Mouse (Mus musculus) liver, embryonic 11.5 days (tissue): ENCODE results near the gene Polr3h. TPM values are rescaled to one million over a fixed set of nuclear protein-coding genes. Genes with fewer than 3 reads are reported as not detected.

Experiments
- ATAC-seq: fragments of 200-750 bp; cut with Nextera tagmentation; replicated peaks from 2 replicates; pipeline ENCODE4 v1.8.0; 2017; ENCODE audit warnings: moderate number of reproducible peaks, mild to moderate bottlenecking, moderate TSS enrichment, moderate library complexity; ENCODE audit not compliant: low FRiP score
- DNase-seq: peaks from one replicate; pipeline ENCODE4 v3.0.0-alpha.2; 2017; ENCODE audit warnings: low spot score
- H3K27ac ChIP-seq: fragments of 300-500 bp; sonication (generic); 2 replicates; pipeline ENCODE4 v1.5.1; 2014; ENCODE audit warnings: mild to moderate bottlenecking, low read depth, low read length, control low read depth
- H3K27me3 ChIP-seq: fragments of 300-500 bp; sonication (generic); replicated peaks from 2 replicates; pipeline ENCODE4 v1.6.1; 2014; ENCODE audit warnings: low read length, mixed read lengths; ENCODE audit not compliant: control insufficient read depth, insufficient read depth
- H3K36me3 ChIP-seq: fragments of 300-500 bp; sonication (generic); 2 replicates; pipeline ENCODE4 v1.6.1; 2014; ENCODE audit warnings: mild to moderate bottlenecking, low read length, moderate library complexity, mixed read lengths; ENCODE audit not compliant: control insufficient read depth, insufficient read depth
- H3K4me1 ChIP-seq: fragments of 300-500 bp; sonication (generic); replicated peaks from 2 replicates; pipeline ENCODE4 v1.6.1; 2014; ENCODE audit warnings: low read length, mixed read lengths; ENCODE audit not compliant: control insufficient read depth, insufficient read depth
- H3K4me2 ChIP-seq: fragments of 300-500 bp; sonication (generic); 2 replicates; pipeline ENCODE4 v1.6.1; 2014; ENCODE audit warnings: mild to moderate bottlenecking, control low read depth, moderate library complexity
- H3K4me3 ChIP-seq: fragments of 300-500 bp; sonication (generic); 2 replicates; pipeline ENCODE4 v1.5.1; 2014; ENCODE audit warnings: low read depth, low read length, control low read depth
- H3K9ac ChIP-seq: fragments of 300-500 bp; sonication (generic); 2 replicates; pipeline ENCODE4 v1.6.1; 2014; ENCODE audit warnings: low read depth, low read length, control low read depth
- H3K9me3 ChIP-seq: fragments of 300-500 bp; sonication (generic); 2 replicates; pipeline ENCODE4 v1.6.1; 2016; ENCODE audit warnings: low read length, inconsistent platforms, mixed read lengths; ENCODE audit not compliant: control insufficient read depth
- WGBS: fragments of 180-500 bp; shearing (Covaris S2); extraction: QIAGEN DNeasy Blood & Tissue Kit; methylation state at CpG from one replicate; pipeline ENCODE4 v1.1.7; 2014; 5-methylcytosine and 5-hydroxymethylcytosine counted together
- polyA plus RNA-seq: library from polyadenylated mRNA; unstranded; fragments of >200 nt; fragmentation: Nextera tagmentation; extraction: Ambion mirVana; gene quantifications from 2 replicates; pipeline ENCODE4 v1.2.1, GENCODE M21; 2014

The Polr3h gene
- polyA plus RNA-seq, 1 experiment from 2014 or later: 131 TPM

DNA sequence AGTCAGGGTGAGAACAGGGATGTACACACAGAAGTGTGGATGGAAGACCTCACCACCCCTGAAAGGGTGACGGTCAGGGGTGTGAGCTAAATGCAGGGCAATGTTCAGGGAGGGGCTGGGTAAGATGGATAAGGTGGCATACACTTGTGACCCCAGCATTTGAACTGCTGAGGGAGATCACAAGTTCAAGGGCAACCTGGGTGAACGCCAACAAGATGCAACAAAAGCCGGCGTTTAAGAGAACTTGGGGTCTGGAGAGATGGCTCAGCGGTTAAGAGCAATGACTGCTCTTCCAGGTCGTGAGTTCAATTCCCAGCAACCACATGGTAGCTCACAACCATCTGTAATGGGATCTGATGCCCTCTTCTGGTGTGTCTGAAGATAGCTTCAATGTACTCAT, 28.7 kb upstream of the Polr3h start:
- peaks cover 5% of the 10 kb centered on the region for H3K4me1 ChIP-seq
- DNase-seq (no peak), ATAC-seq (no peak)
- H3K4me2 ChIP-seq: no peak overlapping the region
- WGBS: 90% methylated on average over 6 of the region's 6 CpGs
- H3K9me3 ChIP-seq: no peaks in the 10 kb centered on the region
- H3K27ac ChIP-seq: no peak overlapping the region
- H3K36me3 ChIP-seq: no peaks in the 10 kb centered on the region; the same call in 1 of the 2 replicates
- H3K27me3 ChIP-seq: no peaks in the 10 kb centered on the region
- no peak overlapping the region for H3K9ac ChIP-seq
- no peak overlapping the region for H3K4me3 ChIP-seq

DNA sequence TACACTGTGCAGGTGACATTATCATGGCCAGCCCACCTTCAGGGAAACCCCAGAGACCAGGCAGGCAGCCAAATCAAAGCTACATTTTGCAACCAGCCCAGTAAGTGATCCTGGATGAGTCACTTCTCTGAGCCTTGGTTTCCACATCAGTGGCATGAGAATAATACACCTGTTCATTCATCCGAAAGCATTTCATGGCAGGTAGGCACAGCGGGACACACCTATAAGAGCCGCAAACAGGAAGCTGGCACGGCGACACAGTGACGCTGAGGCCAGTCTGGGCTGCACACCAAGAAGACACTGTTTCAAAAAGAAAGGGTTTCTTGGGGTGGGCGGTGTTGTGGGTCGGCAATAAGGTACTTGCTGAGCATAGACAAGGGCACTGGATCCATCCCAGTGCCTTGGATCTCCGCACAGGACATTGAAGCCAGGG, 28.1 kb upstream of the Polr3h start:
- H3K4me3 ChIP-seq: no peak overlapping the region
- DNase-seq: no peak
- no peaks in the 10 kb centered on the region; the same call in 1 of the 2 replicates for H3K36me3 ChIP-seq
- H3K4me2 ChIP-seq: no peak overlapping the region
- ATAC-seq: no peak
- no peak overlapping the region for H3K27ac ChIP-seq
- H3K4me1 ChIP-seq: peaks cover 6% of the 10 kb centered on the region
- WGBS: 94% methylated on average over 9 of the region's 9 CpGs
- no peaks in the 10 kb centered on the region for H3K27me3 ChIP-seq
- H3K9ac ChIP-seq: no peak overlapping the region
- no peaks in the 10 kb centered on the region for H3K9me3 ChIP-seq

DNA sequence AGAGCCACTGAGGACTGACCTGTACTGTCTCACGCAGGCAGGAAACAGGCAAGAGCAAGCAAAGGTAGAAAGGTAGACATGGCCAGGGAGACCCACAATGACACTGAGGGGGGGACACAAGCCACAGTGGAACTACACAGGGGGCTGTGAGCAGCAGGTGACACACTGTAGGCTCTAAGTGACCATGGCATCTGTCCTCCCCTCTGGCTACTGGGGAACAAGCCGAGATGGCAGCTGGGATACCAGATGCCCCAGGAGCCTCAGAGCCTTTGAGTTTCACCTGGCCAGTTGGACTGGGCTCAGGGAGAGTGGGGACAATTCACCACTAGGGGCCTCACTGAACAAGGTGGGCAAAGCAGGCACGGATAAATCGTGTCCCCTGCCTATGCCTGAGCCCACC, 26.3 kb upstream of the Polr3h start:
- H3K9ac ChIP-seq: no peak overlapping the region
- DNase-seq (no peak), ATAC-seq (no peak)
- no peaks in the 10 kb centered on the region for H3K27me3 ChIP-seq
- H3K4me1 ChIP-seq: peaks cover 9% of the 10 kb centered on the region
- H3K9me3 ChIP-seq: no peaks in the 10 kb centered on the region
- no peaks in the 10 kb centered on the region; the same call in 1 of the 2 replicates for H3K36me3 ChIP-seq
- H3K4me2 ChIP-seq: no peak overlapping the region
- H3K4me3 ChIP-seq: no peak overlapping the region
- H3K27ac ChIP-seq: no peak overlapping the region
- WGBS: 88% methylated on average over 4 of the region's 4 CpGs

DNA sequence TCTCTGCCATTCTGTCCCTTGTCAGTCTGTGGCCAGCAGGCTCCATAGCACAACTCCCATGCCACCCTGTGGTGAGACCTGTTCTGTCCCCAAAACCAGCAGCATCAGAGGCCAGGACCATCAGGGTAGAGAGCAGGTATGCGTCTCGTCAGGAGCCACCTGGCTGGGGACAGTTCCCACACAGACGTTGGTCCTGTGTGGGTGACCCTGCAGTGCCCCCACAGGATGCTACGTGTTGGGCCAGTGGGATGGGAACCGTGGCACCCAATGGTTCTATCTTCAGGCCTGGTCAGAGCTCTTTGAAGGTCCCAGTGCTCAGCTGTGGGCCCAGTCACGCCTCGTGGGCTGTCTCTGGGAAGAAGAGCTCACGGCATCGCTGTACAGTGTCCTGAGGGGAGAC, 25.1 kb upstream of the Polr3h start:
- no peak overlapping the region for H3K27ac ChIP-seq
- DNase-seq: no peak
- H3K4me1 ChIP-seq: peaks cover 9% of the 10 kb centered on the region
- H3K27me3 ChIP-seq: no peaks in the 10 kb centered on the region
- H3K4me2 ChIP-seq: no peak overlapping the region
- no peaks in the 10 kb centered on the region; the same call in 1 of the 2 replicates for H3K36me3 ChIP-seq
- 91% methylated on average over 9 of the region's 9 CpGs for WGBS
- H3K4me3 ChIP-seq: no peak overlapping the region
- H3K9ac ChIP-seq: no peak overlapping the region
- ATAC-seq: no peak
- H3K9me3 ChIP-seq: no peaks in the 10 kb centered on the region

DNA sequence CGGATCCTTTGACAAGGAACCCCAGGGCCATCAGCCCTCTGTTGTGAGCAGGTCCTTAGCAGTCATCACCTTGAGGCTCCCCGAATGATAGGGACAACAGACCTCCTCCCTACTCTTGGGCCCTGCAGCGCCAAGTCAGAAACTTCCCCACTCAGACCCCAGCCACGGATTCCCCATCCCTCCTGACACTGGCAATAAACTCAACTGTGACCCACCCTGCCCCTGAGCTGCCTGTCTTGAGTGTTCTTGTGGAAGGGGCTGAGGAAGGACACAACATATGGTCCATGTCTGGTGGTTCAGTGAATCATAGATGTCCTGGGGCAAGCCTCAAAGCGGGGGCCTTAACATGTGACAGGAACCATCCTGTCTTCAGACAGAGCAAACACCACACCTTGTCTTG, 24.7 kb upstream of the Polr3h start:
- Histone ChIP-seq H3K9ac (no peak overlapping the region), H3K9me3 (no peaks in the 10 kb centered on the region), H3K36me3 (no peaks in the 10 kb centered on the region; the same call in 1 of the 2 replicates), H3K27ac (no peak overlapping the region), H3K27me3 (no peaks in the 10 kb centered on the region), H3K4me3 (no peak overlapping the region), H3K4me1 (peaks cover 9% of the 10 kb centered on the region), H3K4me2 (no peak overlapping the region)
- ATAC-seq (no peak), DNase-seq (no peak)
- WGBS: 90% methylated on average over 5 of the region's 5 CpGs

DNA sequence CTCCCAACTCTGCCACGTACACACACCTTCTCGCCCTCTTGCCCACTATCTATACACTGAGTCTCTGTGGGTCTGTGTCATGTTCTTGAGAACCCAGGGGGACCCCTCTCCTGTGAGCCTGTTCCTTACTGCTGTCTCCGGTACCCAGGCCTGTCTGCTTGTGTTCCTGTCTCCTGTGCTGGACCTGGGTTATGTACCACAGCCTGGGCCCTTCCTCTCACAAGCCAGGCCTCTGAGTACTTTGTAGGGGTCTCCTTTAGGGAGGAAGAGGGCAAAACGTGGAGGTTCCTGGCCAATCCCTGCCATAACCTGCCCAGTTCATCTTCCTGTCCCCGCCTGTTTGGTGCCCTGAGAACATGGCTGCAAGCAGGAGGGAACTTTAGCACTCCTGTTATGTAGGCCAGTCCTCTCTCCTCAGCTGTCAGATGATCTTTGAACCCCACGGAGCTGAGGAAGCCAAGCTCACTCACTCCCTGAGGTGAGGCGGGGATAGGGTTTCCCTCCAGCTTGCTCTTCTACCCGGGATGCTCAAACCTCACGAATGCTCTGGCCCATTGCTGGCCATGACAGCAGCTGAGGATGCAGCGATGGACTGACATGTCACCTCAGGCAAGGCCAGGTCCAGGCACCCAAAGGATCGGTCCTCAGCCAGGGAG, 23.6 kb upstream of the Polr3h start:
- Histone ChIP-seq H3K9me3 (no peaks in the 10 kb centered on the region), H3K36me3 (no peaks in the 10 kb centered on the region; the same call in 1 of the 2 replicates), H3K4me2 (no peak overlapping the region), H3K27ac (no peak overlapping the region), H3K4me3 (no peak overlapping the region), H3K27me3 (no peaks in the 10 kb centered on the region), H3K9ac (no peak overlapping the region), H3K4me1 (peaks cover 9% of the 10 kb centered on the region)
- 76% methylated on average over 11 of the region's 11 CpGs for WGBS
- DNase-seq (no peak), ATAC-seq (no peak)

DNA sequence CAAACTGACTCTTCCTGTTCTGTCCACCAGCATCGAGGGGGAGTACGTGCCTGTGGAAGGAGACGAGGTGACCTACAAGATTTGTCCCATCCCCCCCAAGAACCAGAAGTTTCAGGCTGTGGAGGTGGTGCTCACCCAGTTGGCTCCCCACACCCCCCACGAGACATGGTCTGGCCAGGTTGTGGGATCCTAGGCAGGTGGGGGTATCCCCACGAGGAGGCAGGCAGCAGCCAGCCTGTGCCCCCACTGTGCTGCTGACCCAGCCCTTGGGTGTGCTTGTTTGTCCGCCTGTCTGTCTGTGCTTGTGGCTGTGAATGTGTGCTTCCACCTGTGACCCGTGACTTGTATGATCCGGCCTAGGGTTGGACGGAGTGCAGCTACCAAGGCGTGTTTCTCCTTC, 23.0 kb upstream of the Polr3h start:
- 74% methylated on average over 10 of the region's 10 CpGs for WGBS

DNA sequence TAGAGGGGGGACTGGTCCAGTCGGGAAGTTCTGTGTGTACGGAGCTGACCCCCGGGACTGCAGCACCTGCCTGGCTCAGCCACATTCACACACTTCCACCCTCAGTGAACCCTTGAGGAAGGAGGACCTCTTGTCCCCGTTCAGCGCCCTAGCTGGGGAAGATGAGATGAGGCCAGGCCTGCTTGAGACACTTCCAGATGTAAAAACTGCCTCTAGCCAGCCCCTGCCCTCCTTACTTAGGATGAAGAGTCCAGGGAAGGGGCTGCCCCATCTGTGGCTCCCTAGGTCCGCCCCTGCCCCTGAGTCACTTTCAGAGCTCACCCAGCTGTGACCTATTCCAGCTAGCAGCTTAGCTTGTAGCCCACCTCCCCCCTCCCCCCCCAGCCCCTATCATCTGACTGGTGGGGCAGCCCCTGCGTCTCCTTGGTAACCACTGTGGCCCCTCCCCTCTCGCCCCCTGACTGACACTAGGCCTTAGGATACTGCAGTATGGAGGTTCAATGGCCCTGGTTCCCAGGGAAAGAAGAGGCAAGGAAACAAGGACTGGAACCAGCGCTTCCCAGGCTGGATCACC, 17.2 kb upstream of the Polr3h start:
- H3K27ac ChIP-seq: no peak overlapping the region
- DNase-seq (no peak), ATAC-seq (no peak)
- no peak overlapping the region for H3K9ac ChIP-seq
- H3K4me2 ChIP-seq: no peak overlapping the region
- H3K9me3 ChIP-seq: no peaks in the 10 kb centered on the region
- no peaks in the 10 kb centered on the region for H3K27me3 ChIP-seq
- WGBS: 26% methylated on average over 9 of the region's 9 CpGs
- no peaks in the 10 kb centered on the region for H3K36me3 ChIP-seq
- no peak overlapping the region for H3K4me3 ChIP-seq
- peaks cover 10% of the 10 kb centered on the region for H3K4me1 ChIP-seq

More for the DNA sequence above, 23.0 kb upstream of the Polr3h start:
- H3K27ac ChIP-seq: no peak overlapping the region
- DNase-seq: no peak
- H3K36me3 ChIP-seq: no peaks in the 10 kb centered on the region; the same call in 1 of the 2 replicates
- H3K4me1 ChIP-seq: peaks cover 9% of the 10 kb centered on the region
- H3K27me3 ChIP-seq: no peaks in the 10 kb centered on the region
- no peak overlapping the region for H3K9ac ChIP-seq
- H3K4me2 ChIP-seq: no peak overlapping the region
- no peak for ATAC-seq
- H3K4me3 ChIP-seq: no peak overlapping the region
- H3K9me3 ChIP-seq: no peaks in the 10 kb centered on the region

DNA sequence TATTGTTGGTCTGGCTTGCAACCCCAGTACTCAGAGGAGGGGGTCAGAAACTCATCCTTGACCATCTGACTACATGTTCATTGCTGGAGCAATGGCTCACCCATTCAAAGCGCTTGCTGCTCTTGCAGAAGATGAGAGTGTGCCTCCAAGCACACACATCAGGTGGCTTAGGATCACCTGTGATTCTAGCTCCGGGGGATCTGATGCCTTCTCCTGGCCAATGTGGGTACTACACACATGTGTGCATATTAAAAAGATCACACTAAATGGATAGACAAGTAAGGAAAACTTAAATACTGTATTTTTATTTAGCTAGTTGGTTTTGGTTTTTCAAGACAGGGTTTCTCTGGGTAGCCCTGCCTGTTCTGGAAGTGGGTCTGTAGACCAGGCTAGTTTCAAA, 15.0 kb upstream of the Polr3h start:
- no peak overlapping the region for H3K4me2 ChIP-seq
- ATAC-seq (no peak), DNase-seq (no peak)
- no peaks in the 10 kb centered on the region for H3K36me3 ChIP-seq
- H3K4me3 ChIP-seq: no peak overlapping the region
- 87% methylated on average over 2 of the region's 2 CpGs for WGBS
- peaks cover 19% of the 10 kb centered on the region for H3K4me1 ChIP-seq
- no peak overlapping the region for H3K27ac ChIP-seq
- no peak overlapping the region for H3K9ac ChIP-seq
- peaks cover 15% of the 10 kb centered on the region; the same call in 1 of the 2 replicates for H3K27me3 ChIP-seq
- no peaks in the 10 kb centered on the region for H3K9me3 ChIP-seq
